Mouse (Mus musculus) CH12.LX (cell line): ENCODE results near the gene Lrrc19. TPM values are rescaled to one million over a fixed set of nuclear protein-coding genes. Genes with fewer than 3 reads are reported as not detected.

Experiments used
- DNase-seq: peaks from one replicate; pipeline ENCODE4 v3.0.0-alpha.2; 2013; ENCODE audit errors: extremely low read depth
- H3K27ac ChIP-seq: 2 replicates; pipeline ENCODE4 v1.5.1; 2012; ENCODE audit warnings: low read depth, mild to moderate bottlenecking, control low read depth, moderate library complexity; ENCODE audit not compliant: insufficient read depth
- H3K27me3 ChIP-seq: replicated peaks from 2 replicates; pipeline ENCODE3; 2012; ENCODE audit warnings: inconsistent platforms
- H3K36me3 ChIP-seq, 2 experiments: replicated peaks in 1 of 2; 2 replicates each; pipeline versions ENCODE3 to v1.6.1; 2012; ENCODE audit warnings: inconsistent platforms in 1 of 2, low read length in 1 of 2, mild to moderate bottlenecking in 1 of 2, mixed read lengths in 1 of 2, moderate library complexity in 1 of 2; ENCODE audit not compliant: control insufficient read depth in 1 of 2, insufficient read depth in 1 of 2
- H3K4me1 ChIP-seq, 2 experiments: 2 replicates each; pipeline ENCODE4 v1.6.1; 2012; ENCODE audit warnings: inconsistent platforms in 1 of 2, moderate library complexity in 1 of 2; ENCODE audit not compliant: insufficient read depth in 2 of 2, control insufficient read depth in 1 of 2
- H3K4me2 ChIP-seq: 2 replicates; pipeline ENCODE4 v1.6.1; 2012; ENCODE audit warnings: low read depth, mild to moderate bottlenecking, control low read depth; ENCODE audit not compliant: poor library complexity, insufficient read depth, severe bottlenecking
- H3K4me3 ChIP-seq, 3 experiments: fragments of 150-350 bp in 1 of 3; sonication (generic) in 1 of 3; replicated peaks in 1 of 3; 2 replicates each; pipeline versions ENCODE3 to v1.5.1; 2011 to 2012; ENCODE audit warnings: low read depth in 2 of 3, low read length in 2 of 3, mild to moderate bottlenecking in 2 of 3, moderate library complexity in 2 of 3, control low read depth in 1 of 3, improper control_type of control experiment in 1 of 3, inconsistent platforms in 1 of 3, mixed read lengths in 1 of 3; ENCODE audit not compliant: poor library complexity in 1 of 3
- H3K79me2 ChIP-seq: replicated peaks from 2 replicates; pipeline ENCODE4 v1.6.1; 2012; ENCODE audit warnings: mild to moderate bottlenecking, moderate library complexity; ENCODE audit not compliant: control insufficient read depth, poor library complexity, insufficient read depth, severe bottlenecking; ENCODE audit errors: extremely low read depth
- H3K9ac ChIP-seq: 2 replicates; pipeline ENCODE4 v1.6.1; 2012; ENCODE audit warnings: low read depth, mild to moderate bottlenecking, control low read depth, moderate library complexity; ENCODE audit not compliant: insufficient read depth
- H3K9me3 ChIP-seq: replicated peaks from 2 replicates; pipeline ENCODE3; 2012; ENCODE audit warnings: low read length, inconsistent platforms, mixed read lengths
- BHLHE40 ChIP-seq: IDR thresholded peaks from 2 replicates; pipeline ENCODE4 v1.6.1; 2011; ENCODE audit warnings: mild to moderate bottlenecking, low read depth, low read length, improper control_type of control experiment
- CHD2 ChIP-seq: IDR thresholded peaks from 2 replicates; pipeline ENCODE4 v1.6.1; 2011; ENCODE audit warnings: low read length, improper control_type of control experiment
- CTCF ChIP-seq, 2 experiments: IDR thresholded peaks in 1 of 2; conservative IDR thresholded peaks in 1 of 2; 2 replicates each; pipeline ENCODE4 v1.5.1; 2011 to 2012; ENCODE audit warnings: low read depth in 2 of 2, low read length in 2 of 2, improper control_type of control experiment in 1 of 2, inconsistent platforms in 1 of 2, mild to moderate bottlenecking in 1 of 2, moderate library complexity in 1 of 2
- E2F4 ChIP-seq: IDR thresholded peaks from 2 replicates; pipeline ENCODE4 v1.6.1; 2011; ENCODE audit warnings: low read depth, low read length, improper control_type of control experiment; ENCODE audit not compliant: insufficient replicate concordance
- ELF1 ChIP-seq: IDR thresholded peaks from 2 replicates; pipeline ENCODE4 v1.6.1; 2014; ENCODE audit warnings: low read depth, mild to moderate bottlenecking, inconsistent platforms, low read length, improper control_type of control experiment
- EP300 ChIP-seq: IDR thresholded peaks from 2 replicates; pipeline ENCODE4 v1.6.1; 2011; ENCODE audit warnings: low read length, improper control_type of control experiment
- ETS1 ChIP-seq: conservative IDR thresholded peaks from 2 replicates; pipeline ENCODE4 v1.6.1; 2012; ENCODE audit warnings: low read depth, mild to moderate bottlenecking, inconsistent platforms, low read length, improper control_type of control experiment, moderate library complexity
- GABPA ChIP-seq: IDR thresholded peaks from 2 replicates; pipeline ENCODE4 v1.6.1; 2012; ENCODE audit warnings: low read depth, low read length, improper control_type of control experiment, inconsistent platforms; ENCODE audit not compliant: insufficient replicate concordance
- HCFC1 ChIP-seq: IDR thresholded peaks from 2 replicates; pipeline ENCODE4 v1.6.1; 2012; ENCODE audit warnings: low read depth, mild to moderate bottlenecking, inconsistent platforms, low read length, improper control_type of control experiment
- JUND ChIP-seq: conservative IDR thresholded peaks from 2 replicates; pipeline ENCODE4 v1.6.1; 2011; ENCODE audit warnings: low read depth, low read length, improper control_type of control experiment
- KAT2A ChIP-seq: IDR thresholded peaks from 2 replicates; pipeline ENCODE4 v1.6.1; 2012; ENCODE audit warnings: low read length, improper control_type of control experiment, inconsistent platforms; ENCODE audit not compliant: insufficient replicate concordance
- MAFK ChIP-seq: IDR thresholded peaks from 2 replicates; pipeline ENCODE4 v1.6.1; 2011; ENCODE audit warnings: low read length, improper control_type of control experiment; ENCODE audit not compliant: insufficient replicate concordance
- MAX ChIP-seq: IDR thresholded peaks from 2 replicates; pipeline ENCODE4 v1.6.1; 2011; ENCODE audit warnings: low read length, improper control_type of control experiment
- MEF2A ChIP-seq: IDR thresholded peaks from 2 replicates; pipeline ENCODE4 v1.6.1; 2014; ENCODE audit warnings: low read depth, mild to moderate bottlenecking, inconsistent platforms, low read length, improper control_type of control experiment, borderline replicate concordance
- MXI1 ChIP-seq: IDR thresholded peaks from 2 replicates; pipeline ENCODE4 v1.6.1; 2011; ENCODE audit warnings: mild to moderate bottlenecking, low read depth, low read length, improper control_type of control experiment
- MYC ChIP-seq: IDR thresholded peaks from 2 replicates; pipeline ENCODE4 v1.6.1; 2011; ENCODE audit warnings: low read depth, mild to moderate bottlenecking, improper control_type of control experiment, low read length
- NELFE ChIP-seq: IDR thresholded peaks from 2 replicates; pipeline ENCODE4 v1.6.1; 2011; ENCODE audit warnings: low read depth, low read length, improper control_type of control experiment
- NRF1 ChIP-seq: IDR thresholded peaks from 2 replicates; pipeline ENCODE4 v1.6.1; 2014; ENCODE audit warnings: low read depth, mild to moderate bottlenecking, inconsistent platforms, low read length, improper control_type of control experiment, moderate library complexity
- POLR2AphosphoS2 ChIP-seq: IDR thresholded peaks from 2 replicates; pipeline ENCODE4 v1.6.1; 2011; ENCODE audit warnings: low read depth, low read length, improper control_type of control experiment
- RAD21 ChIP-seq: IDR thresholded peaks from 2 replicates; pipeline ENCODE4 v1.6.1; 2011; ENCODE audit warnings: low read depth, mild to moderate bottlenecking, low read length, improper control_type of control experiment, moderate library complexity
- SMC3 ChIP-seq: IDR thresholded peaks from 2 replicates; pipeline ENCODE4 v1.6.1; 2011; ENCODE audit warnings: low read depth, low read length, improper control_type of control experiment
- TBP ChIP-seq: conservative IDR thresholded peaks from 2 replicates; pipeline ENCODE4 v1.6.1; 2011; ENCODE audit warnings: low read depth, low read length, improper control_type of control experiment
- UBTF ChIP-seq: IDR thresholded peaks from 2 replicates; pipeline ENCODE4 v1.6.1; 2012; ENCODE audit warnings: low read depth, mild to moderate bottlenecking, inconsistent platforms, low read length, improper control_type of control experiment, moderate library complexity
- USF1 ChIP-seq: IDR thresholded peaks from 2 replicates; pipeline ENCODE4 v1.6.1; 2014; ENCODE audit warnings: low read depth, mild to moderate bottlenecking, inconsistent platforms, low read length, improper control_type of control experiment
- USF2 ChIP-seq: conservative IDR thresholded peaks from 2 replicates; pipeline ENCODE4 v1.6.1; 2011; ENCODE audit warnings: low read depth, low read length, improper control_type of control experiment
- ZC3H11A ChIP-seq: IDR thresholded peaks from 2 replicates; pipeline ENCODE4 v1.6.1; 2012; ENCODE audit warnings: low read depth, mild to moderate bottlenecking, inconsistent platforms, low read length, improper control_type of control experiment
- ZKSCAN1 ChIP-seq: IDR thresholded peaks from 2 replicates; pipeline ENCODE4 v1.6.1; 2012; ENCODE audit warnings: low read depth, inconsistent platforms, low read length, improper control_type of control experiment, borderline replicate concordance
- ZMIZ1 ChIP-seq: IDR thresholded peaks from 2 replicates; pipeline ENCODE4 v1.6.1; 2012; ENCODE audit warnings: low read depth, mild to moderate bottlenecking, inconsistent platforms, low read length, improper control_type of control experiment
- ZNF384 ChIP-seq: IDR thresholded peaks from 2 replicates; pipeline ENCODE4 v1.6.1; 2012; ENCODE audit warnings: low read depth, low read length, improper control_type of control experiment, inconsistent platforms
- dilution Hi-C: fragments of 300-500 bp; cut with MboI; formaldehyde crosslinking; loops from 2 replicates; pipeline ENCODE4 v1.14.3; 2020; ENCODE audit warnings: low sequenced_read_pairs; ENCODE audit not compliant: extremely low pct_unique_long_range_greater_than_20kb, extremely low pct_ligation_motif_present
- in situ Hi-C: fragments of 300-500 bp; cut with MboI; formaldehyde crosslinking; loops from 3 replicates; pipeline ENCODE4 v1.14.3; 2019; ENCODE audit warnings: low sequenced_read_pairs, low pct_ligation_motif_present, low pct_unique_long_range_greater_than_20kb, mixed read lengths
- polyA plus RNA-seq: library from polyadenylated mRNA; unstranded; fragments of >175 nt; gene quantifications from 2 replicates; pipeline ENCODE4 v1.2.1, GENCODE M21; 2012; ENCODE audit warnings: low read depth; ENCODE audit not compliant: insufficient read length
- total RNA-seq, 2 experiments: library from RNA; depleted of rRNA; stranded (reverse); fragments of 300-350 nt in 1 of 2; fragments of >200 nt in 1 of 2; gene quantifications; 2 replicates each; pipeline ENCODE4 v1.2.3; 2012 to 2014

Gene Lrrc19
- total and polyA plus RNA-seq, 3 experiments: not detected

GRCm38 (mm10) chr4:94643141-94643540, 6.8 kb downstream of the Lrrc19 start:
- Histone ChIP-seq H3K27me3 (no peaks in the 10 kb centered on the region), H3K27ac (no peak overlapping the region), H3K36me3 (no peaks in the 10 kb centered on the region), H3K9ac (no peak overlapping the region), H3K4me1 (no peaks in the 10 kb centered on the region), H3K4me2 (no peak overlapping the region), H3K4me3 (no peak overlapping the region)
- dilution Hi-C loops: no loop called here
- no peak for DNase-seq
- no peak for TF ChIP-seq NRF1
- TF ChIP-seq CTCF (conservative IDR thresholded peaks at IDR 0.05 in 1 of 2, IDR thresholded peaks at IDR 0.05 in 1 of 2; ENCODE audit: low read depth in 2 of 2, low read length in 2 of 2): no peak
- TF ChIP-seq TBP: no peak
- TF ChIP-seq MYC: no peak
- no peak for TF ChIP-seq MEF2A
- no peak for TF ChIP-seq ZKSCAN1
- no peak for TF ChIP-seq SMC3
- TF ChIP-seq USF1: no peak
- TF ChIP-seq HCFC1: no peak
- no peak for TF ChIP-seq JUND
- no peak for TF ChIP-seq GABPA
- no peak for TF ChIP-seq ETS1
- no peak for TF ChIP-seq ELF1
- TF ChIP-seq ZNF384: no peak
- no peak for TF ChIP-seq USF2
- no peak for TF ChIP-seq RAD21
- no peak for TF ChIP-seq NELFE
- TF ChIP-seq MXI1: no peak
- TF ChIP-seq, all 38 proteins: peak for 0
- in situ Hi-C loops: no loop called here
- H3K9me3 ChIP-seq: no peaks in the 10 kb centered on the region
- H3K79me2 ChIP-seq: no peaks in the 10 kb centered on the region

- DNase-seq: no peak
- Histone ChIP-seq H3K4me1 (peaks cover 0 to 4% of the 10 kb centered on the region in 2 experiments; a peak in 1 of 4 replicates), H3K36me3 (peaks cover 0 to 7% of the 10 kb centered on the region in 2 experiments), H3K79me2 (no peaks in the 10 kb centered on the region), H3K4me2 (no peak overlapping the region), H3K9me3 (no peaks in the 10 kb centered on the region), H3K27ac (no peak overlapping the region), H3K4me3 (no peak overlapping the region)
- in situ Hi-C loops: no loop called here
- dilution Hi-C loops: no loop called here
- TF ChIP-seq SMC3 (no peak), USF1 (no peak), MYC (no peak), KAT2A (no peak), MEF2A (no peak), ELF1 (no peak), CHD2 (no peak), MXI1 (no peak), POLR2AphosphoS2 (no peak), RAD21 (no peak), MAX (no peak), E2F4 (no peak), ZMIZ1 (no peak), EP300 (no peak), UBTF (no peak), BHLHE40 (no peak), MAFK (no peak), ZC3H11A (no peak), HCFC1 (no peak), NRF1 (no peak)
- TF ChIP-seq, all 38 proteins: peak for 0
- no peaks in the 10 kb centered on the region for H3K27me3 ChIP-seq
- H3K9ac ChIP-seq: no peak overlapping the region
Observed at GRCm38 (mm10) chr4:94620077-94620476, 29.9 kb downstream of the Lrrc19 start.
